Mouse (Mus musculus) gastrocnemius, adult 8-10 months (tissue): ENCODE results near the gene Epb41l4b. TPM values are rescaled to one million over a fixed set of nuclear protein-coding genes. Genes with fewer than 3 reads are reported as not detected.

ENCODE experiments used
- DNase-seq, 2 experiments: peaks; one replicate each; pipeline ENCODE4 v3.0.0; 2022; ENCODE audit warnings: low spot score in 2 of 2
- total RNA-seq, 4 experiments: library from RNA; stranded (reverse); gene quantifications; 2 replicates each; pipeline ENCODE4 v1.2.4; 2022

Gene Epb41l4b
- total RNA-seq, 4 experiments from 2014 or later = 3.6 to 7.4 (median 5.8) TPM

GRCm38 (mm10) chr4:57066936-57067335 lies 76.3 kb downstream of the Epb41l4b start:
- no peak for DNase-seq

DNA sequence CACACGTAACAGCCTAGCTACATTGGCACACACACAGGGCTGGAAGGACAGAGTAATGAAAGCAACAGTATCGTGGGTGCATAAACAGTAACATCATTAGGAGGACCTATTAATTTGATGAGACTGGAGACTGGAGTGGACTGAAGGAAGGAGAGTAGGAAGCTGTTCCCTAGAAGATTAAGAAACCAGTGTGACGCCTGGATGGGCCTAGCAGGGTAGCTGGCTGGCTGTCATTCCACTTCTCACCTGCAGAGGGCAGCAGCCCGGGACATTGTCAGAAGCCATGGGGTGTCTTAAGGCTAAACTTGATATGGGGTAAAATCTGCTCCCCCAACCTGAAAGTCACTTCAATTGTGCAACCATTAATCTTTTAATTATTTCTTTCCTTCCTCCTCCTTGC lies 78.0 kb downstream of the Epb41l4b start:
- DNase-seq = peak; percentile 44 to 62

- no peak for DNase-seq
These were observed 78.4 kb downstream of the Epb41l4b start for GRCm38 (mm10) chr4:57064830-57065229.

GRCm38 (mm10) chr4:57060319-57060831 lies 82.9 kb downstream of the Epb41l4b start:
- no peak for DNase-seq

- no peak for DNase-seq
These were observed 84.6 kb downstream of the Epb41l4b start for GRCm38 (mm10) chr4:57058623-57059022.

DNA sequence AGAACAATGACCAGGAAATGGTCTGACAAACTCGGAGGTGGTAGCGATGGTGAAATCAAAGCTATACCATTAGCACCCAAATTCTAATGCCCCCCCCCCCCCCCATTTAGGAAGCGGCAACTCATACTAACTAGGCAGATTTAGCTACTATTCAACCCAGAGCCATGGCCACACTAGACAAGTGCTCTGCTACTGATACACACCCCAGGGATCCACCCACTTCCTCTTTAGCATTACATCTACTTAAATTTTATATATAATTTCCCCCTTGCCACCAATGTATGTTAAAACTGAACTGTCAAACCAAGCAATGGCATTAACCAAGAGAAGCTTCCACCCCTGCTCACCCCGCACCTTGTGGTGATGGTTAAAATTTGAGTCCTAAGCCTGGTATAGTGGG lies 85.6 kb downstream of the Epb41l4b start:
- no peak for DNase-seq

DNA sequence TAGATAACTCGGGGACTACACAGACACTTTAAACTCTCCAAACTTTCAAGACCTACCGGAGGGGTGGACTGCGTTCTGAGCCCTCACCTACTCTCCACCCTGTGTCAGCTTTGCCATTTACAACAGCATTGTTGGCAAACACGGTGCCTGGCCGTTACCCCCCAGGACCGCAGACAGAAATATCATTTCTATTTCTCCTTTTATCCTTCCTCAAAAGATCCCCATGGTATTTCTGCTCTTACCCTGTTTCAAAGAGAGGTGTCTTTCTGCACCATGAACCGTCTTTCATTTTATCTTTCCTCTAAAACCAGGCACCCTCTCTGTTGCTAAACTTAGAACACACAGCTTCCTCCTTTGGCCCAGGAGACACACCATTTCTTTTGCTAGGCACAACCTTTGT lies 87.6 kb downstream of the Epb41l4b start:
- DNase-seq = no peak

GRCm38 (mm10) chr4:57049281-57049921 lies 93.8 kb downstream of the Epb41l4b start:
- no peak for DNase-seq

GRCm38 (mm10) chr4:57048566-57048965 lies 94.7 kb downstream of the Epb41l4b start:
- no peak for DNase-seq

DNA sequence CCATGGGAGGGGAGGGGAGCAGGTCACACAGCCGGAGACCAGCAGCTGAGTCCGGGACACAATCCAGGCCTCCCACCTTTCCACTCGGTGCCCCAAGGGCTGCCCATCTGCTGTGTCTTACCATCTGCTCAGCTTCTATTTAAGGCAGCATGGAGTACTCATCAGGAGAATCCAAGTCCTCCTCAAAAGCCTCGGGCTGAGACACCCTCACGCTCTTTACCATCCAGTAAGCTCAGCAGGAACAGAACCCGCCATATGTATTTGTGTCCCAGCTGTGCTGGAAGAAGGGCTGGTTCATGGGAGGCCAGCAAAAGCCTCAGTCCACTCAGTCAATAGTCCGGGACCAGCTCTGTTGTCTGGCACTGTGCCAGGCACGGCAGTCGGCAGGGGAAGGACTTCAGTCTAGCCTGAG lies 97.1 kb downstream of the Epb41l4b start:
- no peak for DNase-seq

DNA sequence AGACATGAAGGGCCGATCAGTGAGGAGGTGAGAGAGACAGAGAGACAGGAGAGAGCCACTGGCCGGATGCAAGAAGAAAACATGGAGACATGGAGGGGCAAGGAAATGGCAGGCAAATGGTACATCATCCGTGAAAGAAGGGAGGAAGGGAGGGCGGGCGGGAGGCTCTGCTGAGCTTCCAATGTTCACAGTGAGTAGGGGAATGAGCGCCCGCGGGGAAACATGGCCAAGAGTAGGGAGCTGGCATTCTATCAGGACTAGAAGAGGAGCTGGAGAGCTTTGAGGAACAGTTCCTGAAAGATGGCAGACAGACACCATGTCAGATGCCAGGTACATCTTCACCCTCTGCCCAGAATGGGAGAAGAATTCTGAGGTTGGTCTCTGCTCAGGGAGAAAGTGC lies 99.6 kb downstream of the Epb41l4b start:
- DNase-seq = no peak

DNA sequence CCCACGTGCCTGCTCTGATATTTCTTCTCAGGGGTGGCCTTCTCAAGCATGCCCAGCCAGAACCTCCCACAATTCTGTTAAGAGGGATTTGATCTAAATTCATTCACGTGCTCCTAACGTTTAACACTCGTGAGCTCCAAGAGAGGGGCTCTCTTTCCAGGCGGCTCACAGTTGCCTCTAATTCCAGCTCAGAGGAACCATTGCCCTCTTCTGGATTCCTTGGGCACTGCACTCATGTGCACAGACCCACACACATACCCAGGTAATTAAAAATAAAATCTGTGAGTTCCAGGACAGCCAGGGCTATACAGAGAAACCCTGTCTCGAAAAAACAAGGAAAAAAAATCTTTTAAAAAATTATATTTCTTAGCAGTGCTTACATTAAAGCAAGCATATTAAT lies 101.6 kb downstream of the Epb41l4b start:
- no peak for DNase-seq

- DNase-seq = no peak
These were observed 102.0 kb downstream of the Epb41l4b start for GRCm38 (mm10) chr4:57041211-57041610.

DNA sequence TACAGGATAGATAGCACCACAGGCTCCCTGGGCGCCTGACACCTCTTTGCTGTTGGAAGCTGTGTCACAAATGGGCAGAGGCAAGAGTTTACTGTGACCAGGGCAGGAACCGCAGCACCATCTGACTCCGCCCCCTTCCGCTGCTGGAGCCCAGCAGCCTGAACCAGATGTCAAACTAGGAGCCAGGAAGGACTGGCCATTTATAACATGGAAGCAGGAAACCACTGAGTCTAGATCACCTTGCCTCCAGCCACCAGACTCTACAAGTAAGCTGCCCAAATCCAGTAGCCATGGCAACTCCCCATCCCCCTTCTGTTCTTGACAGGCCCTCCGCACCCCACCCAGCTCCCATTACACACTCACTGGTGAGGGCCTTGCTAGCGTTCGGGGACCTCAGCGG lies 102.8 kb downstream of the Epb41l4b start:
- DNase-seq = no peak

GRCm38 (mm10) chr4:57039127-57040031 lies 103.9 kb downstream of the Epb41l4b start:
- DNase-seq = no peak

- DNase-seq = no peak
These were observed 105.7 kb downstream of the Epb41l4b start for GRCm38 (mm10) chr4:57037554-57037953.

DNA sequence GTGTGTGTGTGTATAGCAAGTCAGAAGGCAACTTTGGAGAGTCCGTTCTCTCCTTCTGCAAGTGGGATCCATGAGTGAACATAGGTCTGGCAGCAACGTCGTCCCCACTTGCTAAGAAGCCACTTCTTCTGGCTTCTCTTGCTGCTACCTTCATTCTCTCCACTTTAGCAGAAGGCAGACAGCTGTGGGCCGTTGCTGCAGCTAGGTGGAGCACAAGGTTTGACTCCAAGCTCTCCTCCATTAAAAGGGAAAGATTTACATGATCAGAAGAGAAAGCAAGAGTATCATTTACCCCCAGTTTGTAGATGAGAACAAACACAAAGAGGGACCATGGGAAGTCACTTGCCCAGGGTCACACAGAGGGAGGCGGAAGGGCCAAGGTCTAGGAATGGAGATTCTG lies 109.1 kb downstream of the Epb41l4b start:
- DNase-seq = no peak

DNA sequence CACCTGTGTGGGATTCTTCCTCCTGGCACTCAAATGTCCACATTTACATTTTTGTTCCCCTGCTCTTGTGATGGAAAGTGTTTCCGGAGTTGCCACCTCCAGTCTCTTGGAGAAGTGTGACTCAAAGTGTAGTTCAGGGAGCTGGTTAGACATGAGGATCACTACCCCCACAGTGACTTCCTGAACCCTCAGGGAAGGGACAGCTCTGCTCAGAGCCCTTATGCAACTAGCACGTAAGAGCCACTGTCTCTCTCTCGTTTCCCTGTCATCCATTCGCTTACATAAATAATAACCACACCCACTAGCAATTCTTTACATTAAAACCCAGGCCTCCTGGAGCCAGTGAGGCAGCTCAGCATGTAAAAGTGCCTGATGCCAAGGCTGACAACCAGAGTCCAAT lies 111.8 kb downstream of the Epb41l4b start:
- no peak for DNase-seq

DNA sequence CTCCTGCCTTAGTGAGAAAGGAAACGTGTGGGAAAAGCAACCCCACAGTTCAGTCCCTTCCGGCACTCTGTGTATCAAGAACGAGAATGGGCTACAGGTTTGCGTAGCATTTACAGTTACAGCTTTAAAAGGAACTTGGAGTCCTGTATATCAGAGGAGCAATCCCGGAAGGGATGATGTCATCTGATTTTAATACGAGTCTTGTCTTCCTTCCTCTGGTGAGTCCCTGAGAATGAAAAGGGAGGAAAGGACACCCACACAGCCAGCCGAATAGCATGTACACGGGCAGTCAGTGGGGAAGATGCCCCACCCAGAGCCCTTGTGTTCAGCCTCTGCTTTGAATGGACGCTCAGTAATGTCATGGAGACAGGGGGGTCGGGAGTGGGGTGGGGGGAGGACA lies 115.3 kb downstream of the Epb41l4b start:
- DNase-seq = no peak

- DNase-seq = no peak
These were observed 119.7 kb downstream of the Epb41l4b start for GRCm38 (mm10) chr4:57023527-57023926.

DNA sequence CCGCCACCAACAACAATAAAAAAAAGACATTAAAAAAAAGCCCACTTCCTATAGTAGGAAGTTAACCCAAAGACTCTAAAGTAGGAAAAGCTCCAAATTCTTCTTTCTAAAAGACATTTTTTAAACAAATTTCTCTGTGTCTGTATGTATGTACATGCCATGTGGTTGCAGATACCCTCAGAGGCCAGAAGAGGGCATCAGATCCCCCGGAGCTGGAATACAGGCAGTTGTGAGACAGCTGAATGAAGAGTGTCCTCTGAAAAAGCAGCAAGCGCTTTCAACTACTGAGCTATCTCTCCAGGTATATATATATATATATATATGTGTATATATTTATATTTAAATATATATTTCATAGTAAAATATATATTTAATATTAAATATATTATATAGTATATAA lies 121.9 kb downstream of the Epb41l4b start:
- no peak for DNase-seq

DNA sequence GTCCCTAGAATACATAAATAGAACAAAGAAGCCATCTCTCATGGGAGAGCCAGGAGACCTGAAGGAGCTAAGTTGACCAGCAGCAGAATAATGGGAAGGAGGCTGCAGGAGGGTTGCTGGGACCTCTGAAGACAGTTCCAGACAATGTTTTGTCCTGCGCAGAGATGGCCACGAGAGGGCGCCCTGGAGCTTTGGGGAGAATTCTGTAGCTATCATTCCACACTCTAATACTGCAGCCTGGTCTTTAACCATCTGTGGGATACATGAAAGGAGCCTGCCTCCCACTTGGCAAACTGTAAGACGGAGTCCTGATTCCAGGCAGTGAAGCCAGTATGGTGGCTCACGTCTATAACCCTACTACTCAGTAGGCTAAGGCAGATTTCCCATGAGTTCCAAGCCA lies 126.0 kb downstream of the Epb41l4b start:
- DNase-seq = peak; percentile 25 to 40
